Mouse (Mus musculus) forebrain, embryonic 11.5 days (tissue): ENCODE data around the gene Gm12216. TPM values are rescaled to one million over a fixed set of nuclear protein-coding genes. Genes with fewer than 3 reads are reported as not detected.

Experiments used
- ATAC-seq: fragments of 200-750 bp; cut with Nextera tagmentation; replicated peaks from 2 replicates; pipeline ENCODE4 v1.8.0; 2017; ENCODE audit warnings: moderate TSS enrichment; ENCODE audit not compliant: low FRiP score
- DNase-seq: peaks from one replicate; pipeline ENCODE4 v3.0.0-alpha.2; 2017; ENCODE audit warnings: low spot score
- H3K27ac ChIP-seq: fragments of 300-500 bp; sonication (generic); 2 replicates; pipeline ENCODE4 v1.5.1; 2014; ENCODE audit warnings: low read depth, low read length
- H3K27me3 ChIP-seq: fragments of 300-500 bp; sonication (generic); 2 replicates; pipeline ENCODE4 v1.6.1; 2014; ENCODE audit warnings: mild to moderate bottlenecking, low read length, mixed read lengths; ENCODE audit not compliant: control insufficient read depth, insufficient read depth
- H3K36me3 ChIP-seq: fragments of 300-500 bp; sonication (generic); 2 replicates; pipeline ENCODE4 v1.6.1; 2014; ENCODE audit warnings: mild to moderate bottlenecking, low read length, moderate library complexity, mixed read lengths; ENCODE audit not compliant: control insufficient read depth, insufficient read depth
- H3K4me1 ChIP-seq: fragments of 300-500 bp; sonication (generic); replicated peaks from 2 replicates; pipeline ENCODE4 v1.6.1; 2014; ENCODE audit warnings: low read length, mixed read lengths; ENCODE audit not compliant: control insufficient read depth, insufficient read depth
- H3K4me2 ChIP-seq: fragments of 300-500 bp; sonication (generic); 2 replicates; pipeline ENCODE4 v1.6.1; 2014; ENCODE audit warnings: low read depth, mild to moderate bottlenecking, low read length, moderate library complexity, mixed read lengths; ENCODE audit not compliant: severe bottlenecking
- H3K4me3 ChIP-seq: fragments of 300-500 bp; sonication (generic); 2 replicates; pipeline ENCODE4 v1.5.1; 2014; ENCODE audit warnings: low read depth, low read length
- H3K9ac ChIP-seq: fragments of 300-500 bp; sonication (generic); 2 replicates; pipeline ENCODE4 v1.6.1; 2014; ENCODE audit warnings: low read length
- H3K9me3 ChIP-seq: fragments of 300-500 bp; sonication (generic); 2 replicates; pipeline ENCODE4 v1.6.1; 2016; ENCODE audit warnings: low read length, mixed read lengths; ENCODE audit not compliant: control insufficient read depth
- WGBS: fragments of 180-500 bp; shearing (Covaris S2); extraction: QIAGEN DNeasy Blood & Tissue Kit; methylation state at CpG from one replicate; pipeline ENCODE4 v1.1.7; 2014; 5-methylcytosine and 5-hydroxymethylcytosine counted together
- polyA plus RNA-seq: library from polyadenylated mRNA; unstranded; fragments of >200 nt; fragmentation: Nextera tagmentation; extraction: Ambion mirVana; gene quantifications from 2 replicates; pipeline ENCODE4 v1.2.1, GENCODE M21; 2014

Gm12216 gene
- polyA plus RNA-seq, 1 experiment from 2014 or later = not detected

DNA sequence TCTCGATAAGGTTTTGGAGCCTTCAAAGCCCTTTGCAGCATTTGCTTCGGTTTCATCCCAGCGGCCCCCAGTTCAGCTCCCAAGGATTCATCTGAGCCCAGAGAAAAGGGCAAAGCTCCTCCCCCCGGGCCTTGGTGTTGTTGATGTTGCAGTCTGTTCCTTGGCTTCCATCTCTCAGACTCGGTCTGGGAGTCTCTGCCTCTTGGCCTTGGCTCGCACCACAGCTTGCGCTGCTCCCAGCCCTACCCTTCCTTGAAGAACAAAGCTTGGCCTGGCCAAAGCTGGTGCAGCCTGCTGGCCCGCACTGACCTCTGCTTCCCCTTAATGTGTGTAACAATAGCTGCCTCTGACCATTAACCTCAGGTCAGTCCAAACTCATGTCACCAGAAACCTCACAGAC lies 70.9 kb downstream of the Gm12216 start:
- Histone ChIP-seq H3K9ac (no peak overlapping the region), H3K4me2 (no peak overlapping the region), H3K4me1 (no peaks in the 10 kb centered on the region), H3K9me3 (no peaks in the 10 kb centered on the region), H3K4me3 (no peak overlapping the region), H3K27me3 (no peaks in the 10 kb centered on the region), H3K36me3 (no peaks in the 10 kb centered on the region), H3K27ac (no peak overlapping the region)
- no peak for DNase-seq
- WGBS = 76% methylated on average over 8 of the region's 8 CpGs
- no peak for ATAC-seq

DNA sequence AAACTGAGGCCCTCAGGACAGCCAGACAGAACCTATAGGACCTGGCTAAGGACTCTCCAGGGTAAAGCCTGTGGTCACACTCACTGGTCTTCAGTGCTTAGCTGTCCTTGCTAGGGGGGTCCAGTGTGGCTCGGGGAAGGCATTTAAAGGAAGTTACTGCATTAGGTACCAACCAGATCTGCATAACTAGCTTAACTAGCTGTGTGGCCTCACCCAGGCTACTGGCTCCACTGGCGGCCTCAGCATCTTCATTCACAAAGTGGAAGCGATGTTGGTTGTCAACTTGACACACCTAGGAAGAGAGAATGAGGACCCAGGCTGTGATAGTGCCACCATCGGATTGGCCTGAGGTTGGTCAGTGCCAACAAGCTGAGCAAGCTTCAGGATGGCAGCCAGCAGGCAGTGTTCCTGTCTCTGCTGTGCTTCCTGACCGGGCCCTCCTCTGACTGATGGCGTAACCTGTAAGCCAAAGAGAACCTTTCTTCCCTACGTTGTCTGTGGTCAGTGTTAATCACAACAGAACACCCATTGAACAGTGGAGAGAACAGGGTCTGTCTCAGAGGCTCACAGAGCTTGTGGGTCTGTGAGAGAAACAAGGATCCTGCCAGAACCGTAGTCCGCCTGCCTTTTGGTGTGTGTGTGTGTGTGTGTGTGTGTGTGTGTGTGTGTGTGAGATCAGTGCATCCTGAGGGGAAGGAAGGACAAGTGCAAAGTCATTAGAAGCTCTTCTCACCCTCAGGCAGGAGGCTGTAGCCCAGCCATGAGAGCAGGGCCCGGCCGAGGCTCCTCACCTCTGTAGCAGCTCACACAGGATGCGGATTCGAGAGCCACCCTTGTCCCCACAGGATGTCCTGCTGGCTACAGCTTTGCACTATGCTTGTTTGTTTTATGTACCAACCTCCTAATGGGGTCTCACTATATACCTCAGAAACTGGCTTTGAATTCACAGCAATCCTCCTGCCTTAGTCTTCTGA lies 72.7 kb downstream of the Gm12216 start:
- no peak for DNase-seq
- Histone ChIP-seq H3K4me1 (no peaks in the 10 kb centered on the region), H3K36me3 (no peaks in the 10 kb centered on the region), H3K4me2 (no peak overlapping the region), H3K27ac (no peak overlapping the region), H3K9ac (no peak overlapping the region), H3K9me3 (no peaks in the 10 kb centered on the region), H3K4me3 (no peak overlapping the region), H3K27me3 (no peaks in the 10 kb centered on the region)
- no peak for ATAC-seq
- 82% methylated on average over 13 of the region's 13 CpGs for WGBS

DNA sequence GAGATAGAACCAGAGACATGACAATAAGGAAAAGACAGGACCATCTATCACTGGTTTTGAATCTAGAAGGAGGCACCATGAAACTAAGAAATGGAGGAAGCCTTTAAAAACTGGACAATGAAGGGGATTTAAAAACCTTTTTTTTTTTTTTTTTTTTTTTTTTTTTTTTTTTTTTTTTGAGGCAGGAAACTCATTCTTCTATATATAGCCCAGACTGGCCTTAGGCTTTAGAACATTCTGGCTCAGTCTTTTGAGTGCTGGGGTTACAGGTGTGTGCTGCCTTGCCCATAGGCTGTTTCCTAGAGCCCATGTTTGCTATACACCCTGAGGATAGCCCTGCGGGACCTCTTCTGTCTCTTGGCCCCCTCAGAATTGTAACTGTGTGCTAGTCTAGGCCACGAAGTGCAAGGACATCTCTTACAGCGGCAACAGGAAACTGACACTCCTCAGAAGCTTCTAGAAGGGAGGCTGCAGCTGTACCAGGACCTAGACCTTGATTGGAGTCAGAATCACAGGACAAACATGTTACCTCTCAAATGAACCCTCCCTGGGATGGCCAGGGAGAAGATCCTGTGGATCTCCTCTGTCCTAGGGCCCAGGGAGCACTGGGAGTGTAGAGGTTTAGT lies 73.6 kb downstream of the Gm12216 start:
- Histone ChIP-seq H3K4me3 (no peak overlapping the region), H3K4me2 (no peak overlapping the region), H3K9me3 (no peaks in the 10 kb centered on the region), H3K4me1 (no peaks in the 10 kb centered on the region), H3K9ac (no peak overlapping the region), H3K36me3 (no peaks in the 10 kb centered on the region), H3K27me3 (no peaks in the 10 kb centered on the region), H3K27ac (no peak overlapping the region)
- 81% methylated on average over 3 of the region's 3 CpGs for WGBS
- DNase-seq (no peak), ATAC-seq (no peak)

DNA sequence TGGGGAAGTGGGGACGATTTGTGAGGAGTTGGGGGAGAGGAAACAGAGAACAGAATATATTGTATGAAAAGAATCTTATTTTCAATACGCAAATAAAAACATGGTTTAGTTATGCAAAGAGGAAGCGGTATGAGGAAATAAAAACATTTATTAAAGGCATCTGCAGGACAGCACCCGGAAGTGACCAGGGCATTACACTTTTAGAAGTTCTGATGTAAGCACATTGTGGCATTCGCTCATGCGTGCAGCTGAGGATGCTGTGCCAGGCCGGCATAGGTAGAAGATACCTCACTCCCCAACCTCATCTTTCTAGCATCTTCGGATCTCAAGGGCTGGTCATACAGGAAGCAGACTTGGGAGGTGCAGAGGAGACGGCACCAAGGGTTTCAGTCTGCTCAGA lies 75.8 kb downstream of the Gm12216 start:
- Histone ChIP-seq H3K36me3 (no peaks in the 10 kb centered on the region), H3K9me3 (no peaks in the 10 kb centered on the region), H3K4me3 (no peak overlapping the region), H3K4me1 (no peaks in the 10 kb centered on the region), H3K27ac (no peak overlapping the region), H3K9ac (no peak overlapping the region), H3K4me2 (no peak overlapping the region), H3K27me3 (no peaks in the 10 kb centered on the region)
- ATAC-seq (no peak), DNase-seq (no peak)
- 90% methylated on average over 9 of the region's 9 CpGs for WGBS

GRCm38 (mm10) chr11:53781964-53782363 lies 77.1 kb downstream of the Gm12216 start:
- Histone ChIP-seq H3K27me3 (no peaks in the 10 kb centered on the region), H3K36me3 (no peaks in the 10 kb centered on the region), H3K9ac (no peak overlapping the region), H3K4me3 (no peak overlapping the region), H3K4me1 (no peaks in the 10 kb centered on the region), H3K4me2 (no peak overlapping the region), H3K27ac (no peak overlapping the region), H3K9me3 (no peaks in the 10 kb centered on the region)
- no peak for ATAC-seq
- no peak for DNase-seq
- WGBS = 95% methylated on average over 7 of the region's 7 CpGs

DNA sequence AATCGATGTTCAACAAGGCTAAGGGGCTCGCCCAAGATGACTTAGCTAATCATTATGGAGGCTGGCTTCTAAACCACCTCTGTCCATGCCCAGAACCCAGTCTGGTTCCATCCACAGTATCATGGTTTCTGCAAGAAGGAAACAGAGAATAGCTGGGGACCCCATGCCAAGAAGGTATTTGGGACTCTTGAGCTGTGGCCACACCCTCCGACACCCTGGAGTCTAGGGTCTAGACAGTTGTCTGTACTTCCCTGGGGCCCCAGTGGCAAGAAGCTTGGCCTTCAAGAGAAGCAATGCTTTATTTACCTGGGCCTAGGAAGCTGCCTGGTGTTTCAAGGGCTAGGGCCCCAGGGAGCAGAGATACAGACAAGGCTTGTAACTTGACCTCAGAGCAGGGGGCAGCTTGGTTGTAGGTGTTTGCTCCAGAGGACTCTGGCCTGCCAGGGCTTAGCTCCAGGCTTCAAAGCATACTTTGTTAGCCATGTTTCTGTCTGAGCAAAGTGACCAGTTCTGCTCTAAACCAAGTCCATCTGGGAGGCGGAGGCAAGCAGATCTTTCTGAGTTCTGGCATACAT lies 77.8 kb downstream of the Gm12216 start:
- no peak overlapping the region for H3K27ac ChIP-seq
- no peaks in the 10 kb centered on the region for H3K36me3 ChIP-seq
- H3K4me3 ChIP-seq = no peak overlapping the region
- H3K27me3 ChIP-seq = no peaks in the 10 kb centered on the region
- no peaks in the 10 kb centered on the region for H3K9me3 ChIP-seq
- no peak overlapping the region for H3K4me2 ChIP-seq
- 83% methylated on average over 4 of the region's 4 CpGs for WGBS
- H3K9ac ChIP-seq = no peak overlapping the region
- no peaks in the 10 kb centered on the region for H3K4me1 ChIP-seq
- DNase-seq (no peak), ATAC-seq (no peak)

DNA sequence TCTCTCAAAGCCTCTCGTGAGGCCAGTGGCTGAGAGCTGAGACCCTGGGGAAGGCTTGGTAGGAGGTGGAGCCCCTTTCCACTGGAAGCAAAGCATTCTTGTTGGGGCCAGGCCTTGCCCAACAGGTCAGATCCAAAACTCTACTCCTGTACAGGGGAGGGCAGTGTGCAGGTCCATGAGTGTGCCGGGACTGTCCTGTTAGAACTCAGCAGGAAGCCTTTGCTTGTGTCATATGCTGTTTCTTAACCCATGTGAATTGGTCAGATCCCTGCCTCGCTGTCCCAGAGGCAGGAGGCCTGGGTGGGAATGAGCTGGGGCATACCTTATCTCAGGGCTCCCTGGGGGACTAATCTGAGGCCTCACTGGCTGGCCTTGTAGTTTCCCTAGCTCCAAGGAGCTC lies 78.8 kb downstream of the Gm12216 start:
- DNase-seq (no peak), ATAC-seq (no peak)
- no peaks in the 10 kb centered on the region for H3K9me3 ChIP-seq
- H3K4me2 ChIP-seq = no peak overlapping the region
- H3K27me3 ChIP-seq = no peaks in the 10 kb centered on the region
- H3K9ac ChIP-seq = no peak overlapping the region
- H3K36me3 ChIP-seq = no peaks in the 10 kb centered on the region
- H3K4me1 ChIP-seq = no peaks in the 10 kb centered on the region
- 65% methylated on average over 3 of the region's 3 CpGs for WGBS
- no peak overlapping the region for H3K4me3 ChIP-seq
- H3K27ac ChIP-seq = no peak overlapping the region

- no peaks in the 10 kb centered on the region for H3K27me3 ChIP-seq
- 93% methylated on average over 2 of the region's 2 CpGs for WGBS
- no peak for ATAC-seq
These were observed 79.2 kb downstream of the Gm12216 start for GRCm38 (mm10) chr11:53779808-53780207.

More at GRCm38 (mm10) chr11:53779808-53780207, 79.2 kb downstream of the Gm12216 start:
- Histone ChIP-seq H3K9ac (no peak overlapping the region), H3K36me3 (no peaks in the 10 kb centered on the region), H3K9me3 (no peaks in the 10 kb centered on the region), H3K4me1 (no peaks in the 10 kb centered on the region), H3K4me2 (no peak overlapping the region), H3K4me3 (no peak overlapping the region), H3K27ac (no peak overlapping the region)
- no peak for DNase-seq
